Mouse (Mus musculus) limb, embryonic 11.5 days (tissue): ENCODE results near the gene Aifm2. TPM values are rescaled to one million over a fixed set of nuclear protein-coding genes. Genes with fewer than 3 reads are reported as not detected.

Source experiments
- ATAC-seq: fragments of 200-750 bp; cut with Nextera tagmentation; 2 replicates; pipeline ENCODE4 v1.8.0; 2017; ENCODE audit warnings: low read depth; ENCODE audit not compliant: insufficient number of reproducible peaks, low FRiP score, low TSS enrichment
- DNase-seq: peaks from one replicate; pipeline ENCODE4 v3.0.0-alpha.2; 2015; ENCODE audit warnings: low spot score
- H3K27ac ChIP-seq: fragments of 300-500 bp; sonication (generic); replicated peaks from 2 replicates; pipeline ENCODE4 v1.5.1; 2014; ENCODE audit warnings: low read depth, mild to moderate bottlenecking, low read length
- H3K27me3 ChIP-seq: fragments of 300-500 bp; sonication (generic); 2 replicates; pipeline ENCODE4 v1.6.1; 2014; ENCODE audit warnings: mild to moderate bottlenecking, low read length, mixed read lengths; ENCODE audit not compliant: control insufficient read depth, insufficient read depth
- H3K36me3 ChIP-seq: fragments of 300-500 bp; sonication (generic); 2 replicates; pipeline ENCODE4 v1.6.1; 2014; ENCODE audit warnings: mild to moderate bottlenecking, low read length, moderate library complexity, mixed read lengths; ENCODE audit not compliant: control insufficient read depth, insufficient read depth
- H3K4me1 ChIP-seq: fragments of 300-500 bp; sonication (generic); 2 replicates; pipeline ENCODE4 v1.6.1; 2014; ENCODE audit warnings: low read length, mixed read lengths; ENCODE audit not compliant: control insufficient read depth, insufficient read depth
- H3K4me2 ChIP-seq: fragments of 300-500 bp; sonication (generic); 2 replicates; pipeline ENCODE4 v1.6.1; 2014; ENCODE audit warnings: low read depth, mild to moderate bottlenecking, moderate library complexity; ENCODE audit not compliant: severe bottlenecking
- H3K4me3 ChIP-seq: fragments of 300-500 bp; sonication (generic); 2 replicates; pipeline ENCODE4 v1.5.1; 2014; ENCODE audit warnings: low read depth, low read length
- H3K9ac ChIP-seq: fragments of 300-500 bp; sonication (generic); 2 replicates; pipeline ENCODE4 v1.6.1; 2014; ENCODE audit warnings: mild to moderate bottlenecking, low read length
- H3K9me3 ChIP-seq: fragments of 300-500 bp; sonication (generic); 2 replicates; pipeline ENCODE4 v1.6.1; 2016; ENCODE audit warnings: low read length; ENCODE audit not compliant: control insufficient read depth
- WGBS: fragments of 180-500 bp; shearing (Covaris S2); extraction: QIAGEN DNeasy Blood & Tissue Kit; methylation state at CpG from one replicate; pipeline ENCODE4 v1.1.7; 2014; 5-methylcytosine and 5-hydroxymethylcytosine counted together
- polyA plus RNA-seq: library from polyadenylated mRNA; unstranded; fragments of >200 nt; fragmentation: Nextera tagmentation; extraction: Ambion mirVana; gene quantifications from 2 replicates; pipeline ENCODE4 v1.2.1, GENCODE M21; 2014

Aifm2 gene
- polyA plus RNA-seq, 1 experiment from 2014 or later, result 8.2 TPM

GRCm38 (mm10) chr10:61729181-61729580 lies 14.1 kb downstream of the Aifm2 start:
- ATAC-seq (no peak), DNase-seq (no peak)
- Histone ChIP-seq H3K9me3 (no peaks in the 10 kb centered on the region), H3K36me3 (no peaks in the 10 kb centered on the region), H3K4me2 (no peak overlapping the region), H3K9ac (no peak overlapping the region), H3K4me1 (no peaks in the 10 kb centered on the region), H3K27ac (no peak overlapping the region), H3K27me3 (no peaks in the 10 kb centered on the region), H3K4me3 (no peak overlapping the region)
- 32% methylated on average over 11 of the region's 11 CpGs for WGBS

GRCm38 (mm10) chr10:61730171-61730570 lies 15.1 kb downstream of the Aifm2 start:
- Histone ChIP-seq H3K27me3 (no peaks in the 10 kb centered on the region), H3K9me3 (no peaks in the 10 kb centered on the region), H3K4me1 (no peaks in the 10 kb centered on the region), H3K9ac (no peak overlapping the region), H3K27ac (no peak overlapping the region), H3K4me2 (no peak overlapping the region), H3K4me3 (no peak overlapping the region), H3K36me3 (no peaks in the 10 kb centered on the region)
- ATAC-seq (no peak), DNase-seq (no peak)
- 95% methylated on average over 6 of the region's 6 CpGs for WGBS

DNA sequence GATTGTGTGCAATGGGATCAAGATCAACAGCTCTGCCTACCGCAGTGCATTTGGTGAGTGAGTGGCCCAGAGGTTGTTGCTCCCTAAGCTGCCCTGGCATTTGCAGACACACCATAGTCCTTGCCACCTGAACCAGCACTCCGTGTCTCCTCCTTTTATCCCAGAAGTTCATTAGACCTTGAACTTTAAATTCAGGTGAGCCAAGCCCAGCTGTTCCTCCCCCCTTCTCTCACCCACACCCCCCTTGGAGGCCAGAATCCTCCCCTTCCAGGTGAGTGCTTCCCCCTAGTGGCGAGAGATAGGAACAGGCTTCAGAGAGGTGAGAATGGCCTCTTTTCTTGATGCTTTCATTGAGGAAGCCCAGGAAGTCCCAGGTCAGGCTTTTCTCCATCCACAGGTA lies 19.3 kb downstream of the Aifm2 start:
- ATAC-seq, result no peak
- peaks cover 2% of the 10 kb centered on the region; the same call in 1 of the 2 replicates for H3K36me3 ChIP-seq
- H3K27ac ChIP-seq, result no peak overlapping the region
- DNase-seq, result peak; percentile 42
- no peaks in the 10 kb centered on the region for H3K4me1 ChIP-seq
- H3K4me3 ChIP-seq, result no peak overlapping the region
- WGBS, result 43% methylated on average over 3 of the region's 3 CpGs
- no peak overlapping the region for H3K4me2 ChIP-seq
- H3K9me3 ChIP-seq, result no peaks in the 10 kb centered on the region
- no peak overlapping the region for H3K9ac ChIP-seq
- no peaks in the 10 kb centered on the region for H3K27me3 ChIP-seq

GRCm38 (mm10) chr10:61736671-61737078 lies 21.6 kb downstream of the Aifm2 start:
- Histone ChIP-seq H3K27ac (no peak overlapping the region), H3K9me3 (no peaks in the 10 kb centered on the region), H3K4me1 (no peaks in the 10 kb centered on the region), H3K4me2 (no peak overlapping the region), H3K27me3 (no peaks in the 10 kb centered on the region), H3K4me3 (no peak overlapping the region), H3K36me3 (peaks cover 9% of the 10 kb centered on the region; the same call in 1 of the 2 replicates), H3K9ac (no peak overlapping the region)
- no peak for ATAC-seq
- 81% methylated on average over 10 of the region's 10 CpGs for WGBS
- DNase-seq, result no peak

GRCm38 (mm10) chr10:61737537-61737936 lies 22.5 kb downstream of the Aifm2 start:
- ATAC-seq, result no peak
- H3K4me2 ChIP-seq, result no peak overlapping the region
- no peaks in the 10 kb centered on the region for H3K9me3 ChIP-seq
- no peak overlapping the region for H3K27ac ChIP-seq
- no peak overlapping the region for H3K4me3 ChIP-seq
- H3K27me3 ChIP-seq, result no peaks in the 10 kb centered on the region
- no peaks in the 10 kb centered on the region for H3K4me1 ChIP-seq
- DNase-seq, result no peak
- H3K36me3 ChIP-seq, result peaks cover 13% of the 10 kb centered on the region; the same call in 1 of the 2 replicates
- 95% methylated on average over 1 of the region's 1 CpGs for WGBS
- no peak overlapping the region for H3K9ac ChIP-seq

DNA sequence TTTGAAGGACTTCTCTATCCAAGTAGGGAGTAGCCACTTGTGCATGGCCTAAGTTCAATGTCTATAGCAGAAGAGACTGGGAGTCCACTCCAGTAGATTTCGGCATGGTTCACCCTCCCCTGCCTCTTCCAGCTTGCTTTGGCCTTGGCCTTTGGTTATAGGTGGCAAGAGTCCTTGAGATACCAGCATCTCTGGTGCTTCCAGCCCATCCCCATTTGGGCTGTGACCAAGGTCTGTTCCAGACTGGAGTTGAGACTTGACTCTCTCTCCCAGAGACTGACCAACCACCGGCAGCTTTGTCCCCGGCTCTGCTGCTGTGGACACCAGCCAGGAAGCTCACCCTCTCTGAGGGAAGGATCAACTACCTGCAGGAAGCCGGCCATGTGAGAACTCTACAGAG lies 23.1 kb downstream of the Aifm2 start:
- Histone ChIP-seq H3K4me1 (no peaks in the 10 kb centered on the region), H3K4me2 (no peak overlapping the region), H3K27ac (no peak overlapping the region), H3K36me3 (peaks cover 13% of the 10 kb centered on the region; the same call in 1 of the 2 replicates), H3K9me3 (no peaks in the 10 kb centered on the region), H3K9ac (no peak overlapping the region), H3K4me3 (no peak overlapping the region), H3K27me3 (no peaks in the 10 kb centered on the region)
- no peak for DNase-seq
- WGBS, result 95% methylated on average over 4 of the region's 4 CpGs
- ATAC-seq, result no peak

DNA sequence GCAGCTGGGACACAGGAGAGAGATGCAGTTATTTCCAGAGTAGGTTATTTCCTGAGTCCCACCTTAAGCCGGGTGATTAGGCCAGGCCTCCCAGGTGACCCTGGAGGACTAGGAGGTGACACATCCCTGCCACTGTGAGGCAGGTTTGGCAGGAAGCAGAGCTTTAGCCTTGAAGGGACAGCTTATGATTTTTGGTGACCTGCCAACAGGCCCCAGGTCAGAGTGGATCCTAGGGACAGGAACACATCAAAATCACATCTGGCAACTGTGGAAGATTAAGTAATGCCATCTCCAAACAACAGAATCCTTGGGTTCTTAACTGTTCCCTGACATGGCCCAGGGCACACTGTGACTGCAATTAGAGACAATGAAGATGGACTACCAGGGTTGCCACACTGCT lies 26.2 kb downstream of the Aifm2 start:
- 85% methylated on average over 1 of the region's 1 CpGs for WGBS
- Histone ChIP-seq H3K9ac (no peak overlapping the region), H3K36me3 (peaks cover 27% of the 10 kb centered on the region), H3K27me3 (no peaks in the 10 kb centered on the region), H3K4me3 (no peak overlapping the region), H3K4me2 (no peak overlapping the region), H3K9me3 (0 out of 2 replicates have a peak, but pooled peaks cover 2% of the 10 kb centered on the region), H3K27ac (no peak overlapping the region), H3K4me1 (no peaks in the 10 kb centered on the region)
- ATAC-seq (no peak), DNase-seq (no peak)

DNA sequence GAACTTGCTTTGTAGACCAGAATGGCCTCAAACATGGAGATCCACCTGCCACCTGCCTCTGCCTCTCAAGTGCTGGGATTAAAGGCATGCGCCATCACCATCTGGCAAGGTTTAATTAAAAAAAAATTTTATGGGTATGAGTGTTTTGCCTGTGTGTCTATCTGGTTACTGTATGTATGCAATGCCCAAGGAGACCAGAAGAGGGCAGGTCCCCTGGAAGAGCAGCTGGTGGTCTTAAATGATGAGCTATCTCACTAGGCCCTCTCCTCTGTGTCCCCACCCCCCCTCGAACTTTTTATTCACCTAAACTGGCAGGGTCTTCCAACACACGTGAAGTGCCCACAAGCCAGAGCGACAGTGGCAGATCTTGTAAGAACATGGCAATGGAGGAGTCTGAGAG lies 26.8 kb downstream of the Aifm2 start:
- no peaks in the 10 kb centered on the region for H3K4me1 ChIP-seq
- H3K27me3 ChIP-seq, result no peaks in the 10 kb centered on the region
- H3K4me3 ChIP-seq, result no peak overlapping the region
- H3K36me3 ChIP-seq, result peaks cover 29% of the 10 kb centered on the region
- DNase-seq (no peak), ATAC-seq (no peak)
- no peak overlapping the region for H3K27ac ChIP-seq
- WGBS, result 84% methylated on average over 4 of the region's 4 CpGs
- no peak overlapping the region for H3K9ac ChIP-seq
- peaks cover 2% of the 10 kb centered on the region; the same call in 1 of the 2 replicates for H3K9me3 ChIP-seq
- H3K4me2 ChIP-seq, result no peak overlapping the region

GRCm38 (mm10) chr10:61742336-61742735 lies 27.3 kb downstream of the Aifm2 start:
- H3K4me3 ChIP-seq, result no peak overlapping the region
- 96% methylated on average over 8 of the region's 8 CpGs for WGBS
- H3K27me3 ChIP-seq, result no peaks in the 10 kb centered on the region
- no peak overlapping the region for H3K4me2 ChIP-seq
- H3K9ac ChIP-seq, result no peak overlapping the region
- ATAC-seq, result no peak
- no peak for DNase-seq
- H3K9me3 ChIP-seq, result peaks cover 2% of the 10 kb centered on the region; the same call in 1 of the 2 replicates
- H3K27ac ChIP-seq, result no peak overlapping the region
- peaks cover 34% of the 10 kb centered on the region for H3K36me3 ChIP-seq
- no peaks in the 10 kb centered on the region for H3K4me1 ChIP-seq
